Mouse (Mus musculus) layer of hippocampus, adult 2 months (tissue): ENCODE data around the gene Vti1a. TPM values are rescaled to one million over a fixed set of nuclear protein-coding genes. Genes with fewer than 3 reads are reported as not detected.

ENCODE experiments used
- DNase-seq, 2 experiments: peaks; one replicate each; pipeline ENCODE4 v3.0.0; 2022; ENCODE audit warnings: low spot score in 2 of 2
- H3K27ac ChIP-seq: fragments of 200-600 bp; 2 replicates; pipeline ENCODE4 v1.8.1; 2022
- H3K4me3 ChIP-seq: fragments of 200-600 bp; 2 replicates; pipeline ENCODE4 v1.8.1; 2022; ENCODE audit warnings: mild to moderate bottlenecking
- CTCF ChIP-seq: fragments of 200-600 bp; conservative IDR thresholded peaks from 2 replicates; pipeline ENCODE4 v1.8.1; 2022; ENCODE audit warnings: antibody characterized with exemption, mild to moderate bottlenecking, moderate library complexity
- total RNA-seq, 2 experiments: library from RNA; stranded (reverse); gene quantifications; 2 replicates each; pipeline ENCODE4 v1.2.3; 2021

Gene Vti1a
- total RNA-seq, 2 experiments from 2014 or later = 57.6 to 60.4 TPM

- H3K27ac ChIP-seq = no peak overlapping the region
- no peak for DNase-seq
- no peak for TF ChIP-seq CTCF
- H3K4me3 ChIP-seq = no peak overlapping the region
Observed at GRCm38 (mm10) chr19:55293175-55293574, 22.9 kb upstream of the Vti1a start.

DNA sequence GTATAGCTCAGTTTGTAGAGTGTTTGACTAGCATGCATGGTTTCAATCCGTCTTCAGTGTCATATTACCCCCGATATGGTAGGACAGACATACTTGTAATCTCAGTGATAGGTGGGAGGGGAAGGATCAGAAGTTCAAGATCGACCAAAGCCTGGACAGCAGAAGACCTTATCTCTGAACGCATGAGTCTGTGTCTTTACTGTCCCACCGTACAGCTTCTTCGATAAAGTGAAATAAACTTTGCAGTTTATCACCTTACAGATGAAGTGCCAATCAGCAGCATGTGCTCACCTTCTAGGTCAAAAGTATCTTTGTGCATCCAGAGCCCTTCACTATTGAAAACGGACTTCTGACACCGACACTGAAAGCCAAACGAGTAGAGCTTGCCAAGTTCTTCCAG lies 21.0 kb upstream of the Vti1a start:
- no peak for TF ChIP-seq CTCF
- Histone ChIP-seq H3K27ac (no peak overlapping the region), H3K4me3 (no peak overlapping the region)
- DNase-seq = no peak

- TF ChIP-seq CTCF = no peak
- DNase-seq = no peak
- Histone ChIP-seq H3K27ac (no peak overlapping the region), H3K4me3 (no peak overlapping the region)
Observed at GRCm38 (mm10) chr19:55295556-55295955, 20.5 kb upstream of the Vti1a start.

- TF ChIP-seq CTCF = no peak
- no peak for DNase-seq
Observed at GRCm38 (mm10) chr19:55296301-55296700, 19.8 kb upstream of the Vti1a start.

DNA sequence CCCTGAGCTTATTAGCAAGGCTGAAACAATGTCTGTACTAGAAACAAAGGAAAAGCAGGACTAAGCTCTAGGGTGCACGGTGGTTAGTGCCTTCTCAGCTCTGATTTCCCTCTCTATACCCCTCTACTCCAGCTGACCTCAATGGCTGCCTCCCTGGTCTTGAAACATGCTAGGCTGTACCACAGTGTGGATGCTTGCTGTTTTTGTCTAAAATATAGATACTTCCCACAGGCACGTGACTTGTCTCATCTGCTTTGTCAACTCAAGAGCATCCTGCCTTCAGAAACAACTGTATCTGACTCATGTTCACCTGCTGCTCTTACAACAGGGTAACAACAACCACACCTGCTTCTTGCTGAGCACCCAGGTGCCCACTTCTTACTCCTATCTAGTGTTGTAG lies 18.6 kb upstream of the Vti1a start:
- H3K4me3 ChIP-seq = no peak overlapping the region
- DNase-seq = no peak
- TF ChIP-seq CTCF = no peak
- no peak overlapping the region for H3K27ac ChIP-seq

More at GRCm38 (mm10) chr19:55296301-55296700, 19.8 kb upstream of the Vti1a start:
- H3K27ac ChIP-seq = no peak overlapping the region
- H3K4me3 ChIP-seq = no peak overlapping the region

- no peak for DNase-seq
- Histone ChIP-seq H3K4me3 (no peak overlapping the region), H3K27ac (no peak overlapping the region)
- no peak for TF ChIP-seq CTCF
Observed at GRCm38 (mm10) chr19:55297961-55298360, 18.1 kb upstream of the Vti1a start.

DNA sequence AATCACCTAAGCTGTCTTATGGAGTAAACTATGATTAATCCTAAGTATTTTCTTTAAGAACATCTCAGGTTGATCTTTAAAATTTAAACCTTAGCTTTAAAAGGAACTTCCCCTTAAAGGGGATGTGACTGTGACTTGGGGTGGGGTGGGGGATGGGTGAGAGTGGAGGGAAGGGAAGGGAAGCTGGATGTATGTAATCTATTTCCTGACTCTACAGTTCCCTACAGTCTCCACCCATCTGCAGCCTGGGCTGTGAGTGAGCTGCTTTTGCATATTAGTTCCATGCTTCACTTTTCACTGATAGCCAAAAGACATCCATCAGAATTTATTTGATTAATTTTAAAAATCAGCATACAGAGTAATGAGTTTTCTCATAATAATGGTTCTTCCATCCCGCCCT lies 16.7 kb upstream of the Vti1a start:
- Histone ChIP-seq H3K27ac (no peak overlapping the region), H3K4me3 (no peak overlapping the region)
- DNase-seq = no peak
- TF ChIP-seq CTCF = no peak

DNA sequence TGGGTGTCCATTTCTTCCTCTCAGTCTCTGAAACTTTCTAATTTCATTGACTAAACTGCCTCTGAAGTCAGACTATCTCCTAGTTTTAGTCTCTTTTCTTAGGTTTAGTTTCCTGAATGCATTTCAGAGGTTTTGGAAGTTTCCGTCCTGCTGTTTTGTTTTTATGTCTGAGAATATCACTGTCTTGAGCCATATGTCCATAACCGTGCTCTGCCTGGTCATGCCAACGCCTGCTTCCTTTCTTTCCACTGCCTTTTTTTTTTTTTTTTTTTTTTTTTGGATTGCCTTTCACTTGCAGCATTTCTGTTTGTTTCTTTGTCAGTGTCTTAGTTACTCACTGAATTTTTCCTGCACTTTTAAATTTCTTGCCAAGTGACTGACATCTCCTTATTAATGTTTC lies 15.6 kb upstream of the Vti1a start:
- no peak for DNase-seq

DNA sequence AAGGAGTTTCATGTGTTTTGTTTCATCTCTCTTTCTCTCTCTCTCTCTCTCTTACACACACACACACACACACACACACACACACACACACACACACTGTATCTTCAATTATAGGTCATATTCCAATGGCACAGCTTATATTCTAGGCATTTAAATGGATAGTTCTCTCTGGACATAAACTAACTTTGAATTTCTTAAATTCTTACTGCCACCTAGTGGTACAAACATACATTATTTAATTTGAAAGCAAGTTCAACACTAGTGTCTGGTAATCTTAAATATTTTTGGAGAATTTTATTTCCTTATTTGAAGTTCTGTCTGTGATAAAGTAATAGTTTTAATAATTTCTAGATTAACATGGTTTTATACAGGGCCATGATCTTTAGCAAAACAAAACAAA lies 11.1 kb upstream of the Vti1a start:
- Histone ChIP-seq H3K4me3 (no peak overlapping the region), H3K27ac (no peak overlapping the region)
- peak; percentile 77 for TF ChIP-seq CTCF
- no peak for DNase-seq

More for the DNA sequence above, 15.6 kb upstream of the Vti1a start:
- Histone ChIP-seq H3K27ac (no peak overlapping the region), H3K4me3 (no peak overlapping the region)
- TF ChIP-seq CTCF = no peak

GRCm38 (mm10) chr19:55311874-55312273 lies 4.2 kb upstream of the Vti1a start:
- no peak overlapping the region for H3K4me3 ChIP-seq
- no peak for TF ChIP-seq CTCF
- no peak overlapping the region for H3K27ac ChIP-seq
- DNase-seq = no peak

DNA sequence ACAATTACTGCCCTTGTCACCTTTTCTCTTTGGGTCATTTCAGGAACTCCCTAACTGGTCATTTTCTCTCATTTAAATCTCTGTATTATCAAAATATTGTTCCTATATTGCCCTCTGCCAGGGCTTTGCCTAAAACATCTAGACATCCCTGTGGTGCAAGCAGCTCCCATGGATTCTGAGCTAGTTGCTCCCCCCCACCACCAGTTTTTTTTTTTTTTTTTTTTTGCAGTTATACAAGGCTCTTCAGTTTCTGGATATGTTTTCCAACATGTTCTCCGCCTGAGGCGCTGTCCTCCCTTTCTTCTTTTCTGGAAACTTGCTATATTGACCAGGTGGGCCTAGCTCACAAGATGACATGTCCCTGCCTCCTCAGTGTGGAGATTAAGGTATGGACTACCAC lies 2.4 kb upstream of the Vti1a start:
- H3K27ac ChIP-seq = no peak overlapping the region
- DNase-seq = no peak
- H3K4me3 ChIP-seq = no peak overlapping the region
- no peak for TF ChIP-seq CTCF

GRCm38 (mm10) chr19:55315452-55316108 lies 515 bp upstream of the Vti1a start, which contains the start of gene Zdhhc6:
TSS of gene Zdhhc6 (minus strand) at chr19:55316032.
- Histone ChIP-seq H3K4me3 (peak within 1 kb of the TSS; percentile 85), H3K27ac (peak within 1 kb of the TSS; percentile 94)
- 0 out of 2 replicates have a peak, but pooled peaks have one; percentile 8 for TF ChIP-seq CTCF
- peak; percentile 67 to 85 for DNase-seq

DNA sequence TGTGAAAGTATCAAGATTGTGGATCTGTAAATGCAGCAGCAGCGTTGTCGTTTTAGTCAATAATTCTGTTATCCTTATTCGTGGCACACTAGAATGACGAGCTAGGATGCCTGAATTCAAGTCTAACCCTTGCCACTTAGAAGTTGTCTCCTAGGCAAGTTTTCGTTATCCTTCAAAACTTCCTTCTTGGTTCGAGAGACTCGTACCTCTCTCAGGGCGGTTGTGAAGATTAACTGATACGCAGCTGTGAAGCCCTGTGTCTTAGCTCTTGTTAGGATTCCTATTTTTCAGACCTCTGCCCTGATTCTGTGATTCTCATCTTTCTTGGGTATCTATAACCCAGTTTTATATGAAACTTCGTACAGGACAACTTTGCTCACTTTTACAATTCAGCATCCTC lies 806 bp downstream of the Vti1a start:
- Histone ChIP-seq H3K4me3 (peak overlapping the region; percentile 85), H3K27ac (peak overlapping the region; percentile 94)
- TF ChIP-seq CTCF = no peak
- DNase-seq = no peak

DNA sequence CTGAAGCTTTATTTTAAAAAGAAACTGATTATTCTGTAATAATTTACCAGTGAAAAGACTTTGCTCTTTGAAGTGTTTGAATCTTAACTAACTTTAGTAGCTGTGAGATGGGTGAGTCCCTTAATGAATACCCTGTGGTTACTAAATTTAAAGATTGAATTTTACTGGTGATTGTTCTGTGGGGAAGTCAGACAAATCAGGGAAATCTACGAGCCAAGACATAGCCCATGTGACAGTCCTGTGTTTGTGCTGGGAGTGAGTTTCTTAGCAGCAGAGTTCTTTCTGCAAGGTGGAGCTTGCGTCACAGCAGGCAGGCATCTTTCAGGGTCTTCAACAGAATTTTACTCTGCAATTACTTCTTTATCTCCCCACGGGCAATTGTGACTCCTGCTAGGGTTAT lies 2.9 kb downstream of the Vti1a start:
- H3K4me3 ChIP-seq = no peak overlapping the region
- no peak for DNase-seq
- no peak for TF ChIP-seq CTCF
- H3K27ac ChIP-seq = no peak overlapping the region
